Mouse (Mus musculus) stomach, postnatal 0 days (tissue): ENCODE measurements at regions not wholly inside any gene's neighbourhood (a gene's known extent, or its start where the extent isn't known, plus 50 kb on each side); places are given as distances from the start of the nearest gene placed in this dataset.

Experiments
- ATAC-seq: fragments of 200-750 bp; cut with Nextera tagmentation; 2 replicates; pipeline ENCODE4 v1.8.0; 2017; ENCODE audit not compliant: low FRiP score, low TSS enrichment
- DNase-seq: peaks from one replicate; pipeline ENCODE4 v3.0.0-alpha.2; 2016; ENCODE audit warnings: low spot score
- H3K27ac ChIP-seq: fragments of 300-500 bp; sonication (generic); replicated peaks from 2 replicates; pipeline ENCODE4 v1.5.1; 2014; ENCODE audit warnings: mild to moderate bottlenecking, control low read depth
- H3K27me3 ChIP-seq: fragments of 300-500 bp; sonication (generic); 2 replicates; pipeline ENCODE4 v1.6.1; 2014; ENCODE audit warnings: low read length; ENCODE audit not compliant: control insufficient read depth, insufficient read depth
- H3K36me3 ChIP-seq: fragments of 300-500 bp; sonication (generic); 2 replicates; pipeline ENCODE4 v1.6.1; 2014; ENCODE audit warnings: low read length, mixed read lengths; ENCODE audit not compliant: control insufficient read depth, insufficient read depth
- H3K4me1 ChIP-seq: fragments of 300-500 bp; sonication (generic); replicated peaks from 2 replicates; pipeline ENCODE4 v1.6.1; 2014; ENCODE audit warnings: antibody characterized with exemption; ENCODE audit not compliant: control insufficient read depth, insufficient read depth
- H3K4me2 ChIP-seq: fragments of 300-500 bp; sonication (generic); replicated peaks from 2 replicates; pipeline ENCODE4 v1.6.1; 2014; ENCODE audit warnings: low read depth, mild to moderate bottlenecking, control low read depth, moderate library complexity
- H3K4me3 ChIP-seq: fragments of 300-500 bp; sonication (generic); 2 replicates; pipeline ENCODE4 v1.5.1; 2014; ENCODE audit warnings: low read depth, low read length, control low read depth
- H3K9ac ChIP-seq: fragments of 300-500 bp; sonication (generic); 2 replicates; pipeline ENCODE4 v1.6.1; 2014; ENCODE audit warnings: mild to moderate bottlenecking, low read length, control low read depth, mixed read lengths
- H3K9me3 ChIP-seq: fragments of 300-500 bp; sonication (generic); 2 replicates; pipeline ENCODE4 v1.6.1; 2016; ENCODE audit warnings: low read length; ENCODE audit not compliant: control insufficient read depth
- CTCF ChIP-seq: IDR thresholded peaks from 2 replicates; pipeline ENCODE4 v1.5.1; 2016; ENCODE audit warnings: antibody characterized with exemption, low read depth, mild to moderate bottlenecking, moderate library complexity
- EP300 ChIP-seq: optimal IDR thresholded peaks from 2 replicates; pipeline ENCODE3; 2016; ENCODE audit warnings: antibody characterized with exemption
- WGBS: fragments of 180-500 bp; shearing (Covaris S2); extraction: QIAGEN DNeasy Blood & Tissue Kit; methylation state at CpG from one replicate; pipeline ENCODE4 v1.1.7; 2014; 5-methylcytosine and 5-hydroxymethylcytosine counted together

- no peaks in the 10 kb centered on the region for H3K9me3 ChIP-seq
- no peak overlapping the region for H3K4me3 ChIP-seq
- H3K4me2 ChIP-seq, result no peak overlapping the region
- no peaks in the 10 kb centered on the region for H3K36me3 ChIP-seq
- WGBS, result 89% methylated on average over 6 of the region's 6 CpGs
- no peak overlapping the region for H3K27ac ChIP-seq
- TF ChIP-seq EP300, result no peak
- TF ChIP-seq CTCF, result no peak
- H3K9ac ChIP-seq, result no peak overlapping the region
- ATAC-seq (no peak), DNase-seq (no peak)
- H3K4me1 ChIP-seq, result no peaks in the 10 kb centered on the region
- H3K27me3 ChIP-seq, result no peaks in the 10 kb centered on the region
These were observed 219.2 kb upstream of the Robo1 start for GRCm38 (mm10) chr16:72088916-72089315.
